Mouse (Mus musculus): ENCODE results near the gene Olfr1225. TPM values are rescaled to one million over a fixed set of nuclear protein-coding genes. Genes with fewer than 3 reads are reported as not detected.
"Not testable (repeated sequence)": the region's sequence is repeated elsewhere in the genome, so short reads cannot be mapped to it uniquely, and the experiment has no call there.

Gene Olfr1225
- polyA plus RNA-seq (2015; fragmentation: Nextera tagmentation; extraction: Ambion mirVana) = not detected in 2 replicates

GRCm38 (mm10) chr2:89174569-89174968 is at the start of gene Olfr1225:
Gene Olfr1225 (minus strand): TSS chr2:89174669.
- H3K36me3 ChIP-seq = no peaks in the 10 kb centered on the region
- ATAC-seq (replicated peaks; ENCODE audit: insufficient number of reproducible peaks, insufficient read depth, low FRiP score, low read depth) = no peak
- 76% methylated on average over 1 of the region's 1 CpGs for WGBS
- no peak within 1 kb of the TSS for H3K4me2 ChIP-seq
- no peak within 1 kb of the TSS for H3K9ac ChIP-seq
- H3K4me3 ChIP-seq = no peak within 1 kb of the TSS
- no peaks in the 10 kb centered on the region for H3K9me3 ChIP-seq (replicated peaks)
- H3K27me3 ChIP-seq = no peaks in the 10 kb centered on the region
- H3K27ac ChIP-seq = no peak within 1 kb of the TSS
- no peaks in the 10 kb centered on the region for H3K4me1 ChIP-seq (replicated peaks)

GRCm38 (mm10) chr2:89199948-89200347 is 25.5 kb upstream of the Olfr1225 start, which contains the start of gene Olfr1226:
Gene Olfr1226 (minus strand): TSS chr2:89200048.
- H3K36me3 ChIP-seq = no peaks in the 10 kb centered on the region
- no peak within 1 kb of the TSS for H3K4me3 ChIP-seq
- no peak for ATAC-seq (replicated peaks; ENCODE audit: insufficient number of reproducible peaks, insufficient read depth, low FRiP score, low read depth)
- 67% methylated on average over 2 of the region's 2 CpGs for WGBS
- no peak within 1 kb of the TSS for H3K4me2 ChIP-seq
- H3K9ac ChIP-seq = no peak within 1 kb of the TSS
- H3K27ac ChIP-seq = no peak within 1 kb of the TSS
- H3K27me3 ChIP-seq = no peaks in the 10 kb centered on the region
- H3K4me1 ChIP-seq (replicated peaks) = no peaks in the 10 kb centered on the region
- no peaks in the 10 kb centered on the region for H3K9me3 ChIP-seq (replicated peaks)

- Histone ChIP-seq H3K4me3 (no peak overlapping the region), H3K27me3 (no peaks in the 10 kb centered on the region), H3K36me3 (no peaks in the 10 kb centered on the region), H3K27ac (no peak overlapping the region), H3K9ac (no peak overlapping the region), H3K9me3 (replicated peaks) (no peaks in the 10 kb centered on the region), H3K4me2 (no peak overlapping the region), H3K4me1 (replicated peaks) (no peaks in the 10 kb centered on the region)
- WGBS = 74% methylated on average over 3 of the region's 3 CpGs
- no peak for ATAC-seq (replicated peaks; ENCODE audit: insufficient number of reproducible peaks, insufficient read depth, low FRiP score, low read depth)
These were observed 22.0 kb upstream of the Olfr1225 start for GRCm38 (mm10) chr2:89196325-89196982.

- 83% methylated on average over 4 of the region's 4 CpGs for WGBS
- not testable (repeated sequence) for H3K4me3 ChIP-seq; H3K36me3 ChIP-seq; H3K27me3 ChIP-seq; H3K4me1 ChIP-seq (replicated peaks); ATAC-seq (replicated peaks; ENCODE audit: insufficient number of reproducible peaks, insufficient read depth, low FRiP score, low read depth); H3K9me3 ChIP-seq (replicated peaks); H3K9ac ChIP-seq; H3K4me2 ChIP-seq; H3K27ac ChIP-seq
These were observed 9.8 kb downstream of the Olfr1225 start for GRCm38 (mm10) chr2:89164711-89165110.

GRCm38 (mm10) chr2:89163991-89164390 is 10.5 kb downstream of the Olfr1225 start, which contains the start of gene Olfr1224-ps1:
Gene Olfr1224-ps1 (minus strand): TSS chr2:89164091.
- not testable (repeated sequence) for H3K4me1 ChIP-seq (replicated peaks); H3K4me2 ChIP-seq; ATAC-seq (replicated peaks; ENCODE audit: insufficient number of reproducible peaks, insufficient read depth, low FRiP score, low read depth); H3K27ac ChIP-seq; H3K9me3 ChIP-seq (replicated peaks); H3K36me3 ChIP-seq; H3K9ac ChIP-seq; H3K4me3 ChIP-seq; H3K27me3 ChIP-seq
- 84% methylated on average over 8 of the region's 8 CpGs for WGBS

GRCm38 (mm10) chr2:89151460-89151859 is 23.0 kb downstream of the Olfr1225 start, which contains the start of gene Olfr1223:
Gene Olfr1223 (minus strand): TSS chr2:89151560.
- H3K4me3 ChIP-seq = no peak within 1 kb of the TSS
- H3K9me3 ChIP-seq (replicated peaks) = no peaks in the 10 kb centered on the region
- H3K4me1 ChIP-seq (replicated peaks) = no peaks in the 10 kb centered on the region
- no peaks in the 10 kb centered on the region for H3K36me3 ChIP-seq
- 66% methylated on average over 1 of the region's 1 CpGs for WGBS
- no peaks in the 10 kb centered on the region for H3K27me3 ChIP-seq
- H3K9ac ChIP-seq = no peak within 1 kb of the TSS
- ATAC-seq (replicated peaks; ENCODE audit: insufficient number of reproducible peaks, insufficient read depth, low FRiP score, low read depth) = no peak
- H3K27ac ChIP-seq = no peak within 1 kb of the TSS
- no peak within 1 kb of the TSS for H3K4me2 ChIP-seq

GRCm38 (mm10) chr2:89132954-89133353 is 41.5 kb downstream of the Olfr1225 start, which contains the start of gene Olfr1222:
Gene Olfr1222 (minus strand): TSS chr2:89133054.
- Histone ChIP-seq H3K4me2 (no peak within 1 kb of the TSS), H3K4me1 (replicated peaks) (no peaks in the 10 kb centered on the region), H3K27ac (no peak within 1 kb of the TSS), H3K27me3 (no peaks in the 10 kb centered on the region), H3K36me3 (no peaks in the 10 kb centered on the region), H3K9ac (no peak within 1 kb of the TSS), H3K9me3 (replicated peaks) (no peaks in the 10 kb centered on the region), H3K4me3 (no peak within 1 kb of the TSS)
- 28% methylated on average over 3 of the region's 3 CpGs for WGBS
- no peak for ATAC-seq (replicated peaks; ENCODE audit: insufficient number of reproducible peaks, insufficient read depth, low FRiP score, low read depth)

Other genes with a start within 250 kb of the Olfr1225 start
- not detected in 2 replicates for gene Olfr1211, start 236.6 kb downstream of the Olfr1225 start, polyA plus RNA-seq (2015; fragmentation: Nextera tagmentation; extraction: Ambion mirVana)
- gene Olfr1212, start 220.7 kb downstream of the Olfr1225 start, polyA plus RNA-seq (2015; fragmentation: Nextera tagmentation; extraction: Ambion mirVana) = not detected in 2 replicates
- not detected in 2 replicates for gene Gm13762, start 194.4 kb downstream of the Olfr1225 start, polyA plus RNA-seq (2015; fragmentation: Nextera tagmentation; extraction: Ambion mirVana)
- not detected in 2 replicates for gene Olfr1214, start 182.0 kb downstream of the Olfr1225 start, polyA plus RNA-seq (2015; fragmentation: Nextera tagmentation; extraction: Ambion mirVana)
- not detected in 2 replicates for gene Olfr1215, start 167.7 kb downstream of the Olfr1225 start, polyA plus RNA-seq (2015; fragmentation: Nextera tagmentation; extraction: Ambion mirVana)
- gene Olfr1216, start 156.3 kb downstream of the Olfr1225 start, polyA plus RNA-seq (2015; fragmentation: Nextera tagmentation; extraction: Ambion mirVana) = not detected in 2 replicates
- gene Olfr1217, start 142.6 kb downstream of the Olfr1225 start, polyA plus RNA-seq (2015; fragmentation: Nextera tagmentation; extraction: Ambion mirVana) = not detected in 2 replicates
- not detected in 2 replicates for gene Olfr1218, start 113.5 kb downstream of the Olfr1225 start, polyA plus RNA-seq (2015; fragmentation: Nextera tagmentation; extraction: Ambion mirVana)
- gene Olfr1219, start 91.2 kb downstream of the Olfr1225 start, polyA plus RNA-seq (2015; fragmentation: Nextera tagmentation; extraction: Ambion mirVana) = not detected in 2 replicates
- not detected in 2 replicates for gene Olfr1220, start 67.8 kb downstream of the Olfr1225 start, polyA plus RNA-seq (2015; fragmentation: Nextera tagmentation; extraction: Ambion mirVana)
- not detected in 2 replicates for gene Olfr1221, start 57.4 kb downstream of the Olfr1225 start, polyA plus RNA-seq (2015; fragmentation: Nextera tagmentation; extraction: Ambion mirVana)
- not detected in 2 replicates for gene Olfr1222, start 41.6 kb downstream of the Olfr1225 start, polyA plus RNA-seq (2015; fragmentation: Nextera tagmentation; extraction: Ambion mirVana)
- gene Olfr1223, start 23.1 kb downstream of the Olfr1225 start, polyA plus RNA-seq (2015; fragmentation: Nextera tagmentation; extraction: Ambion mirVana) = not detected in 2 replicates
- gene Olfr1224-ps1, start 10.6 kb downstream of the Olfr1225 start, polyA plus RNA-seq (2015; fragmentation: Nextera tagmentation; extraction: Ambion mirVana) = not detected in 2 replicates
- gene Olfr1226, start 25.4 kb upstream of the Olfr1225 start, polyA plus RNA-seq (2015; fragmentation: Nextera tagmentation; extraction: Ambion mirVana) = not detected in 2 replicates
- not detected in 2 replicates for gene Olfr1228, start 79.4 kb upstream of the Olfr1225 start, polyA plus RNA-seq (2015; fragmentation: Nextera tagmentation; extraction: Ambion mirVana)
- not detected in 2 replicates for gene Olfr1229, start 113.3 kb upstream of the Olfr1225 start, polyA plus RNA-seq (2015; fragmentation: Nextera tagmentation; extraction: Ambion mirVana)
- gene Olfr1230, start 122.6 kb upstream of the Olfr1225 start, polyA plus RNA-seq (2015; fragmentation: Nextera tagmentation; extraction: Ambion mirVana) = not detected in 2 replicates
- gene Olfr1231, start 132.4 kb upstream of the Olfr1225 start, polyA plus RNA-seq (2015; fragmentation: Nextera tagmentation; extraction: Ambion mirVana) = not detected in 2 replicates
- not detected in 2 replicates for gene Olfr1232, start 155.0 kb upstream of the Olfr1225 start, polyA plus RNA-seq (2015; fragmentation: Nextera tagmentation; extraction: Ambion mirVana)
- not detected in 2 replicates for gene Olfr1233, start 167.7 kb upstream of the Olfr1225 start, polyA plus RNA-seq (2015; fragmentation: Nextera tagmentation; extraction: Ambion mirVana)
- gene Olfr1234, start 190.2 kb upstream of the Olfr1225 start, polyA plus RNA-seq (2015; fragmentation: Nextera tagmentation; extraction: Ambion mirVana) = not detected in 2 replicates
- not detected in 2 replicates for gene Olfr1238, start 235.0 kb upstream of the Olfr1225 start, polyA plus RNA-seq (2015; fragmentation: Nextera tagmentation; extraction: Ambion mirVana)
- gene Olfr1239, start 245.7 kb upstream of the Olfr1225 start, polyA plus RNA-seq (2015; fragmentation: Nextera tagmentation; extraction: Ambion mirVana) = not detected in 2 replicates

All from heart, embryonic 15.5 days (tissue).